Mouse (Mus musculus) G1E (cell line): ENCODE results near the gene Sphk2.

Experiments
- GATA1 ChIP-seq: IDR thresholded peaks from 2 replicates; pipeline ENCODE4 v1.6.1; 2012; ENCODE audit warnings: borderline replicate concordance, low read length, inconsistent platforms, mixed read lengths
- GATA2 ChIP-seq: IDR thresholded peaks from 2 replicates; pipeline ENCODE4 v1.6.1; 2012; ENCODE audit warnings: low read depth, low read length, inconsistent platforms, borderline replicate concordance

GRCm38 (mm10) chr7:45767500-45767899, 49.7 kb upstream of the Sphk2 start:
- TF ChIP-seq GATA1 (no peak), GATA2 (no peak)
